Mouse (Mus musculus) macrophage (primary cell): ENCODE measurements around the gene Eif4a1. TPM values are rescaled to one million over a fixed set of nuclear protein-coding genes. Genes with fewer than 3 reads are reported as not detected.

ENCODE experiments used
- H3K27ac ChIP-seq: fragments of 350-480 bp; formaldehyde crosslinking; 2 replicates; pipeline ENCODE4 v1.9.0; 2021
- H3K36me3 ChIP-seq: fragments of 350-480 bp; formaldehyde crosslinking; 2 replicates; pipeline ENCODE4 v1.9.0; 2021; ENCODE audit errors: inconsistent target
- H3K4me3 ChIP-seq: fragments of 350-480 bp; formaldehyde crosslinking; 2 replicates; pipeline ENCODE4 v1.9.0; 2021; ENCODE audit errors: inconsistent target
- H3K79me2 ChIP-seq: fragments of 350-480 bp; formaldehyde crosslinking; 2 replicates; pipeline ENCODE4 v1.9.0; 2021; ENCODE audit errors: inconsistent target
- WGBS: methylation state at CpG from one replicate; pipeline ENCODE4 v1.1.7; 2026; ENCODE audit warnings: inconsistent platforms; ENCODE audit not compliant: missing documents; 5-methylcytosine and 5-hydroxymethylcytosine counted together
- polyA plus RNA-seq: library from polyadenylated mRNA; stranded (reverse); fragments of 250-400 nt; gene quantifications from 3 replicates; pipeline ENCODE4 v1.2.4, GENCODE M21; 2018; ENCODE audit warnings: inconsistent platforms

Eif4a1 gene
- polyA plus RNA-seq, 1 experiment from 2014 or later = 693 TPM

DNA sequence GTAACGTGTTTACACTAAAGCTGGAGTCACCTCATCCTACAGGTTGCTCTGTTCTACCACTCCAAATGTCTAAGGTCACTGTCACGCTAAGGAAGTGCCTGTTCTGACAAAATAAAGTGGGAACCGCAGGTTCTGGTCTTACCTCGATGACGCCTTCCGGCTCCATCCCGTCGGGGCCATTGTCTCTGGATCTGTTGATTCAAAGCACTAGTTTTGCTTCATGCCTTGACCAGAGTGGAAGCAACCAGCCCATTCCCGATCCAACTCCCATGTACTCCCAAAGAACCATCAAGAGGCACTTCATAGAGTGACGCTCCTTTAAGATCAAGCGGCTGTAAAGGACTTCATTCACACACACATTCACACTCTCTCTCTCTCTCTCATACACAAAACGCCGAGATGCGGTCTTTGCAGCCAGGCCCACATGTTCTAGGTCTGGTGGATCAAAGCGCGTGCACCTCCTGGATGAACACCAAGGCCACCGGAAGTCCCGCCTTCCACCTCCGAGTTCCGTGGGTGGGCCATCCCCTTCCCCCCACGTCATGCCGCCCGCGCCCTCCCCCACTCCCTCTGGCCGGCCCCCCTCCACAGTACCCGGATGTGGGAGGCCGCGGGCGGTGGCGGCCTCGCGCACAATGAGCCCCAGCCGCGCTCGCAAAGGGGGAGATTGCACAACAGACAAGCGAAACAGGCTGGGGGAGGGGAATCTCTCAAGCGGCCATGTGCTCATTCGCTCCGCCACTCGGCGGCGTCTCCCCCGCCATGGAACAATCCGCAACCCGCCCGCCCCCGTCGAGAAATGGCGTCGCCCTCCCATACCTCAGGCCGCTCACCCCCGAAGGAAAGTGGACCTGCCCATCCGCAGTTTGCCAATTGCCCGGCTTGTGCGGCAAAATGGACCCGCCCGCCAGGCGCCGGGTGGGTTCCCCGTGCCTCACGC lies 1.2 kb downstream of the Eif4a1 start:
- peak overlapping the region; percentile 87 for H3K4me3 ChIP-seq
- H3K79me2 ChIP-seq = peaks cover 85% of the 10 kb centered on the region
- WGBS = under 1% methylated on average over 31 of the region's 61 CpGs
- peaks cover 48% of the 10 kb centered on the region for H3K36me3 ChIP-seq
- peak overlapping the region; percentile 86 for H3K27ac ChIP-seq

DNA sequence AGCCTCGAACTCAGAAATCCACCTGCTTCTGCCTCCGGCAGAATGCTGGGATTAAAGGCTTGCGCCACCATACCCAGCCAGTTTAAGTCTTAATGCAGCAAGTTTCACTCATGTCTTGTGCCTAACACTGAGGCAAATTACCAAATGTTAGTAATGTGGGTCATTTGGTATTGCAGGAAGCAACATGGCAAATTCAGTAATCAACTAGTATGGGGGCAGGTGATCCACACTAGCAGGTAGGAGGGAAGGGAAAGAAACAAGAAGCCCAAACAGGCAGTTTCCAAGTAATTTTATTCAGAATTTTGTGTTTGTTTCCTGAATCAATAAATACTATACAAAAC lies 5.6 kb downstream of the Eif4a1 start:
- peaks cover 22% of the 10 kb centered on the region; the same call in 1 of the 2 replicates for H3K36me3 ChIP-seq
- WGBS = 79% methylated on average over 3 of the region's 3 CpGs
- H3K79me2 ChIP-seq = peaks cover 86% of the 10 kb centered on the region
- peak overlapping the region; percentile 100 for H3K27ac ChIP-seq
- H3K4me3 ChIP-seq = peak overlapping the region; percentile 12; the same call in 1 of the 2 replicates

DNA sequence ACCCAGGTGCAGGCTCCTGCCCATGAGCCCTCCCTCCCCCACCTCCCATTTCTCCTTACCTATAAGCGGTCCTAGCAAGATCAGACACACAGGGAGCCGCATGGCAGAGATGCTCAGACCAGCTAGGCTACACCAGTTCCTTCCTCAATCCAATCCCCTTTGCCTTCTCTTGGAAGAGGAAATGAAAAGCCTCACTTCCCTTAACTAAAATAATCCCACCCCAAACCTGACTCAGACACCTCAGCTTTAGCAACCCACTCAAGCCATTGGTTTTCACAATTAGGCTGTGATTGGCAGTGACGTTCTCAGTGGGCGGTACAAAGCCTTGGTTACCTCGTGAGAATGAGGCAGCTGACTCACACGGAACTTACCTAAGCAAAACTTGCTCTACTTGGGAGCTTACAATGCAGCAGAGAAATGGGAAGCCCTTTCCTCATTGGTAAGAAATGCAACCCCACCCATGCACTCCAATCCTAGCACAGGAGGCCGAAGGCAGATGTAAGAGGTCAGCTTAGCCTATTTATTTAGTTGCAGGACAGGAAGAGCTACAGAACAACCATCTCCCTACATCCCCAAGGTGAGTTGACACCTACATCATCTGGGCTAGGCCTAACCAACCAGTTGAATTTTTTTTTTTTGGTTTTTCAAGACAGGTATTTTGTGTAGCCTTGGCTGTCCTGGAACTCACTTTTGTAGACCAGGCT lies 6.1 kb downstream of the Eif4a1 start, which contains the start of gene Cd68:
Gene Cd68, minus strand, starts transcription at position 193 of the 704 bp plus-strand sequence.
- Histone ChIP-seq H3K36me3 (peaks cover 22% of the 10 kb centered on the region; the same call in 1 of the 2 replicates), H3K4me3 (peak within 1 kb of the TSS; percentile 88), H3K79me2 (peaks cover 87% of the 10 kb centered on the region), H3K27ac (peak within 1 kb of the TSS; percentile 100)
- 5% methylated on average over 5 of the region's 7 CpGs for WGBS

DNA sequence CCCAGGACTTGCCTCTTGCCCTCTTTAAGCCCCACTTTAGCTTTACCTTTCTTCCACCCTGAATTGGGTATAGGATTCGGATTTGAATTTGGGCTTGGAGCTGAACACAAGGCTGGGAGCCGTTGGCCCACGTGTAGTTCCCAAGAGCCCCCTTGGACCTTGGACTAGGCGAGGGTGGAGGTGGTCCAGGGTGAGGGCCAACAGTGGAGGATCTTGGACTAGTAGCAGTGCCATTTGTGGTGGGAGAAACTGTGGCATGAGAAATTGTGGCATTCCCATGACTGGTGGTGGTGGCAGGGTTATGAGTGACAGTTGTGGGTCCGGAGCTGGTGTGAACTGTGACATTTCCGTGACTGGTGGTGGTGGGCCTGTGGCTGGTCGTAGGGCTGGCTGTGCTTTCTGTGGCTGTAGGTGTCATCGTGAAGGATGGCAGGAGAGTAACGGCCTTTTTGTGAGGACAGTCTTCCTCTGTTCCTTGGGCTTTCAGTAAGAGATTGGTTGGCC lies 6.7 kb downstream of the Eif4a1 start:
- H3K4me3 ChIP-seq = peak overlapping the region; percentile 88
- H3K27ac ChIP-seq = peak overlapping the region; percentile 100
- H3K79me2 ChIP-seq = peaks cover 87% of the 10 kb centered on the region
- peaks cover 18% of the 10 kb centered on the region; the same call in 1 of the 2 replicates for H3K36me3 ChIP-seq
- 40% methylated on average over 9 of the region's 9 CpGs for WGBS

DNA sequence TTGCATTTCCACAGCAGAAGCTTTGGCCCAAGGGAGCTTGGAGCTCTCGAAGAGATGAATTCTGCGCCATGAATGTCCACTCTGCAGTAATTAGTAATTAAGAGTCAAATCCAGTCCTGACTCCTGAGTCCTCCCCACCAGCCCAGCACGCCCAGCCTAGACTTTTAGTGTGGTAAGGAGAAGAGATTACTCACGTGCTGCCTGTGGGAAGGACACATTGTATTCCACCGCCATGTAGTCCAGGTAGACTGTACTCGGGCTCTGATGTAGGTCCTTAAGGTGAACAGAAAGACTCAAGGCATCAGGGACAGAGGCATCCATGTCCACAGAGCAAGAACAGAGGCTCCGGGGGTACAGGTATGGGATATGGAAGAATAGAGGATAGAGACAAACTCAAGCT lies 7.4 kb downstream of the Eif4a1 start:
- Histone ChIP-seq H3K36me3 (peaks cover 15% of the 10 kb centered on the region; the same call in 1 of the 2 replicates), H3K27ac (peak overlapping the region; percentile 100), H3K4me3 (peak overlapping the region; percentile 88), H3K79me2 (peaks cover 87% of the 10 kb centered on the region)
- WGBS = 73% methylated on average over 7 of the region's 7 CpGs

DNA sequence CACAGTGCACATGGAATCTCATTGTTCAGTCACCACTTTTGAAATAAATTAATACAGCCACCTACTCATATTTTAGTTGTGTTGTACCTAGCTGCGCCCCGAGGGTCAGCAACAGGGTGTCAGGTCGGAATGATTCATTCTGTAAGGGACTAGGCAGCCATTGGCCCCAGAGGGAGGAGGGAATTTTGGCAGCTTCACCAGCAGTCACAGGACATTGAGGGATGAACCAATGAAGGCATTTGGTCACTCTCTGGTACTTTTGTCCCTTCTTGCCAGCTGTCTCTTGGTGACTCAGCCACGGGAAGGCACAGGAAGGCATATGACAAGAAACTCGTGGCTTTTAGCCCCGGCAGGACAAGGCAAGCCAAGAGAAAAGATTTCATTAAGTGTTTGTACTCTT lies 8.4 kb downstream of the Eif4a1 start:
- H3K27ac ChIP-seq = peak overlapping the region; percentile 100
- peak overlapping the region; percentile 88 for H3K4me3 ChIP-seq
- 10% methylated on average over 4 of the region's 6 CpGs for WGBS
- peaks cover 87% of the 10 kb centered on the region for H3K79me2 ChIP-seq
- H3K36me3 ChIP-seq = peaks cover 14% of the 10 kb centered on the region; the same call in 1 of the 2 replicates

DNA sequence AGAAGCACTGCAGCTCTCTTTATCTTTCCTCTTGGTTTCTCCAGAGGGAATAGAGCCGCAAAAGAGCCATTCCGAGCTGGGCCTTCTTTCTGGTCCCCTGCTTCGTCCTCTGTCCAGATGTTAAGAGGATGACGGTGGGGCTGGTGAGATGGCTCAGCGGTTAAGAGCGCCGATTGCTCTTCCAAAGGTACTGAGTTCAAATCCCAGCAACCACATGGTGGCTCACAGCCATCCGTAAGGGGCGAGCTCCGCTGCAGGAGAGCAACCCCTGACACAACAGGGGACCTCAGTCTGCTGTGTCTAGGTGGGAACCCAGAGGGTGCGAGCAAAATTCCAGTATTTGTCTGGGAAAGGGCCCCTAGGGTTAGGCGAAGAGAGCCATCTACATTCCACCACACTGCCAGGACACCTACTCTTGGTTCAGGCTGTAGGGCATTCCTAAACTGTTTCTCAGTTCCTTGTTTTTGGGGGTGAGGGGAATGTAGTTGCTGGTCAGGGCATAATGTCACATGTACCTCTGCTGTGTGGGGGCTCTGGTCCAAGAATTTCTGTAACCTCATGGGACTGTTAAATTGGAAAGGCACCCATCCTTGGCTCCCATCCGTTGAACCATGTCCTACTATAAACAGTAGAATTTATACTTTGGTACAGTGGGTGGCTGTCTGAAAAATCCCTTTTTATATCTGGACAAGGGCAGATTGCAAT lies 9.1 kb downstream of the Eif4a1 start:
- Histone ChIP-seq H3K79me2 (peaks cover 86% of the 10 kb centered on the region), H3K4me3 (peak overlapping the region; percentile 88), H3K36me3 (peaks cover 16% of the 10 kb centered on the region; the same call in 1 of the 2 replicates), H3K27ac (peak overlapping the region; percentile 100)
- 79% methylated on average over 12 of the region's 13 CpGs for WGBS

DNA sequence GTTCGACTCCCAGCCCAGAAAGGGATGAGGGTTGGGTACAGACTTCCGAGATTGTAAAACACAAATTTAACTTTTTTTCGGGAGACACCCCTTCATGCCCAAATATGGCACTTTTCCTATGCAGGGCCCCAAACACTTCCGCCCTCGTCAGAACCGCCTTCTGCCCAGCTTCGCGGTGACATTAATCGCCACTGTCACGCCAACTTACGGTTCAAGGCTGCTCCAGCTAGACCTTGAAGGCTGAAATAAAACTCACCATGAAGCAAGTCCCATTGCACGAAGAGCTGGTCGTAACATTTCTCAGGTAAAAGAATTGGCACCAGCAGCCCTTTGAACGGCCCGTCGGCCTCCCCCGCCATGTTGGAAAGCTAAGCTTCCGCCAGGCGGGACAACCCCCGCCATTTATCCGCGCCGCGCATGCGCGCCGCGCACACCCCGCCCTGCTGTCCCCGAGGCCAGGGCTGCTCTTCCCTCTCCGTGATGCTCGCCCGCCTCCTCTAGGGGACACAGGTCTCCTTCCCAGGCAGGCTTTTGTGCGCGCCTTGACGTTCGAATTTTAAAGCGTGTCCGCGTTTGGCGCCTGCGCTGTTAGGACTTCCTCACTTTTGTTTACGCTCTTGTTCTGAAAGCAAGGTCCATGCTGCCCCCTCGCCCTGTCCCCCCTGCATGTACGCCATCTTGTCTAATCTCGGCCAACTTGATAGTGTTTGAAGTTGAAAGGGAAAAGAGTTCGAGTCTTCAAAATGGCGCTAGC lies 9.8 kb downstream of the Eif4a1 start, which contains the start of gene Mpdu1:
Gene Mpdu1, minus strand, starts transcription at position 430 of the 754 bp plus-strand sequence.
- Histone ChIP-seq H3K36me3 (peaks cover 22% of the 10 kb centered on the region; the same call in 1 of the 2 replicates), H3K4me3 (peak within 1 kb of the TSS; percentile 88)
- under 1% methylated on average over 44 of the region's 48 CpGs for WGBS

DNA sequence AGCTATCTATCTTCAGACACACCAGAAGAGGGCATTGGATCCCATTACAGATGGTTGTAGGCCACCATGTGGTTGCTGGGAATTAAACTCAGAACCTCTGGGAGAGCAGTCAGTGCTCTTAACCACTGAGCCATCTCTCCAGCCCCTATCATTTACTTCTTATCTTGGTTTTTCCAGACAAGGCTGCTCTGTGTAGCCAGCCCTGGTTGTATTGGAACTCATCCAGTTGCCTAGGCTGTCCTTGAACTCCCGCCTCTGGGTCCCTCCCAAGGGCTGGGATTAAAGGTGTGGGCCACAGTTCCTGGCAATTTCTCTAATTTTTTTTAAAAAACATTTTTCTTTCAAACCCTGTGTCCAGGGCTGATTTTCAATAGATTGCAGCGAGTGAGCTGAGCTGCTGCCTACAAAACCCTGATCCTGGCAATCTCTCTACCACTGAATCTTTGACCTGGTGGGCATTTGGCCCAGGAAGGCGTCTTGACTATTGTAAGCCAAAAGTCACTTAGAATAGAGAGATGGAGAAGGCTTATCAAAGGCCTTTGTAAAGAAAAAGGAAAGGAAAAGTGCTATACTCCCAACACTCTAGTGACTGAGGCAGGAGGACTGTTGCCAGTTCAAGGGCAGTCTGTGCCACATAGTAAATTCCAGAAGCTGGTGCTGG lies 10.9 kb downstream of the Eif4a1 start:
- 89% methylated on average over 3 of the region's 3 CpGs for WGBS
- Histone ChIP-seq H3K79me2 (peaks cover 77% of the 10 kb centered on the region), H3K4me3 (peak overlapping the region; percentile 88), H3K36me3 (peaks cover 30% of the 10 kb centered on the region; the same call in 1 of the 2 replicates), H3K27ac (peak overlapping the region; percentile 100)

More for the DNA sequence above, 9.8 kb downstream of the Eif4a1 start, which contains the start of gene Mpdu1:
- H3K27ac ChIP-seq = peak within 1 kb of the TSS; percentile 100
- peaks cover 86% of the 10 kb centered on the region for H3K79me2 ChIP-seq

DNA sequence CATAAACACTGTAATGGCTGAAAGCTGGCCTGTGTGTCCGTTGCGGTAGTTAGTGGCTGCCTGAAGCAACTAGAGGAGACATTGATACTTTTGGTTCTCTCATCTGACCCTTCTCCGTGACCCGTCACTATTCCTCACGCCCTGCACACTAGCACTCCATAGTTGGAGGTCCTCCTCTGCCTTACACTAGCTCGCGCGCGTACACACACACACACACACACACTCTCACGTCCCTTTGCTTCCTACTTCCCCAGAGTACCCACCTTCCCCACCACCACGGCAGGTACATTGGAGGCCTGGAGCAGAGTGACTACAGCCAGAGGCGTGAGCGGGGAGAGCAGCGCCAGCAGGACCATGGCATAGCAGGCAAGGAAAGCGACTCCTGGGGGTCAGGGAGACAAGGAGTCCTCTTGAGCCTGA lies 14.8 kb downstream of the Eif4a1 start:
- H3K4me3 ChIP-seq = no peak overlapping the region

DNA sequence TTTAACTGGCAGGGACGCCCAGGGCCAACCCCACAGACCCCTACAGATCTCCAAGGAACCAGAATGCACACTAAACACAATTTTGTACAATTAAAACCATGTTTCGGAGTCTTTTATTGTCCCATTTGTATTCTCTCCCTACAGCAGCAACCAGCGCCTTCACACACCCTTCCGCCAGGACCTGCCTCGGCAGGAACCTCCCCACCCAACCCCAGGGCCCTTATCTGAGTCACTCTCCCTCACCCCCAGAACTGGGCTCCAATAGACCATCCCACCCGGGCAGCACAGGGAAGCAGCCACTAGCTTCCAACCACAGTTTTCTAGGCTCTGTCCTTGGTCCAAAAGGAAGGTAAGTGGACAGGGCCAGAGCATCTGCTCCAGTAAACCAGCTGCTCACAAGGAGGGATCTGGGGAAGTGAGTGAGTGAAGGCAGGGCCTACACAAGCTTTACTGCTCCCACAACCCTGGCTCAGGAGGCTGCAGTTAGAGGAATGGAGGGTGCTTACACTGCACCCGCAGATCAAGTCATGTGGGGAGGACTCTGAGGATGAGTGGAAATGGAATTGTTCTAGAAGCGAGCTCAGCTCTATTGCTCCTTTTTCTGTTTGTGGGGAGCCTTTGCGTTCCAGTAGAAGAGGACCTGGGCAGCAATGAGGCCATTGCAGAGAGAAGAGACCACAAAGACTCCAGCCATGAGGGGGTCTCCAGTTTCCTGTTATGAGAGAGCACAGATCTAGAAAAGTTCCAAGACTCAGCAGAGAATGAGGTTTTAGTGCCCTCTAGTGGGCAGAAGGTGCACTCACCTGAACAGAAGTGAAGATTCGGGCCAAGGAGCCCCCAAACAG lies 15.4 kb downstream of the Eif4a1 start:
- H3K79me2 ChIP-seq = peaks cover 44% of the 10 kb centered on the region
- no peak overlapping the region for H3K4me3 ChIP-seq
- no peak overlapping the region for H3K27ac ChIP-seq
- 79% methylated on average over 10 of the region's 10 CpGs for WGBS
- H3K36me3 ChIP-seq = peaks cover 45% of the 10 kb centered on the region; the same call in 1 of the 2 replicates

More for the DNA sequence above, 14.8 kb downstream of the Eif4a1 start:
- 79% methylated on average over 10 of the region's 15 CpGs for WGBS
- peaks cover 45% of the 10 kb centered on the region for H3K79me2 ChIP-seq
- no peak overlapping the region for H3K27ac ChIP-seq
- H3K36me3 ChIP-seq = peaks cover 39% of the 10 kb centered on the region; the same call in 1 of the 2 replicates

DNA sequence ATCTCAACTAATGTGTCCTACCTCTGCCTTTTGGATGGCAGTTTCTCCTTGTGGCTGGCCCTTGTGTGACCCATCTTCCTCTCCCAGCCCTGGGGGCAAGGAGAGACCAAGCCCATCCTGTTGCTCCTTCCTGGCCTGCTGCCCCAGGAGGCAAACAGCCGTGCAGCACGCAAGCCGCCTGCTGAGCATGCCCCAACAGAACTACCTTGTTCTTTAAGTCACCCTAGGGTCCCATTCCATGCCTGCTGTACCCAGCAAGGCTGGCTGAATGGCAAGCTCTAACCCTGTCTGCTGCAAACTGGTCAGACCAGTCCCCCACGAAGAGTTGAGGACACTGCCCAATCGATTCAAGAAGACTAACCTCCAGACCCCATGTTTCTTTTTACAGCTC lies 16.2 kb downstream of the Eif4a1 start:
- peaks cover 36% of the 10 kb centered on the region for H3K79me2 ChIP-seq
- H3K36me3 ChIP-seq = peaks cover 50% of the 10 kb centered on the region; the same call in 1 of the 2 replicates
- WGBS = 96% methylated on average over 5 of the region's 5 CpGs
- no peak overlapping the region for H3K4me3 ChIP-seq
- no peak overlapping the region for H3K27ac ChIP-seq
